Mouse (Mus musculus) small intestine, adult 2 months (tissue): ENCODE results near the gene Mau2.

ENCODE experiments used
- CTCF ChIP-seq: fragments of 200-500 bp; IDR thresholded peaks from 2 replicates; pipeline ENCODE4 v1.5.1; 2012; ENCODE audit warnings: low read depth, mild to moderate bottlenecking, control low read depth, inconsistent platforms, low read length, moderate library complexity, mixed read lengths; ENCODE audit not compliant: insufficient replicate concordance, insufficient read length; ENCODE audit errors: extremely low read depth
- POLR2A ChIP-seq: fragments of 200-500 bp; IDR thresholded peaks from 2 replicates; pipeline ENCODE4 v1.6.1; 2012; ENCODE audit warnings: low read depth, mild to moderate bottlenecking, control low read depth, inconsistent platforms, low read length, moderate library complexity

GRCm38 (mm10) chr8:70084191-70085065 lies 41.9 kb upstream of the Mau2 start:
- TF ChIP-seq CTCF (no peak), POLR2A (no peak)
